Mouse (Mus musculus) brain, embryonic 14.5 days (tissue): Measurements from ENCODE around the gene Gstz1.

ENCODE experiments used
- CTCF ChIP-seq: fragments of 200-500 bp; IDR thresholded peaks from 2 replicates; pipeline ENCODE4 v1.5.1; 2012; ENCODE audit warnings: inconsistent platforms, mild to moderate bottlenecking, moderate library complexity, borderline replicate concordance; ENCODE audit not compliant: insufficient read depth, insufficient read length; ENCODE audit errors: extremely low read depth
- POLR2A ChIP-seq: fragments of 200-500 bp; IDR thresholded peaks from 2 replicates; pipeline ENCODE4 v1.6.1; 2012; ENCODE audit warnings: mild to moderate bottlenecking, inconsistent platforms, borderline replicate concordance; ENCODE audit not compliant: poor library complexity, insufficient read depth, insufficient read length, severe bottlenecking; ENCODE audit errors: extremely low read depth

- TF ChIP-seq CTCF: no peak
- TF ChIP-seq POLR2A: no peak
Observed at GRCm38 (mm10) chr12:87131181-87131580, 15.8 kb upstream of the Gstz1 start.
